Mouse (Mus musculus) G1E-ER4 (cell line): ENCODE measurements around the gene Ap3m1. TPM values are rescaled to one million over a fixed set of nuclear protein-coding genes. Genes with fewer than 3 reads are reported as not detected.

Source experiments
- GATA1 ChIP-seq: IDR thresholded peaks from one replicate; pipeline ENCODE4 v1.8.0; 2012; ENCODE audit warnings: low read length, inconsistent platforms
- polyA plus RNA-seq: library from polyadenylated mRNA; stranded (reverse); fragments of >175 nt; gene quantifications from 2 replicates; pipeline ENCODE4 v1.2.3, GENCODE M21; 2012

Gene Ap3m1
- polyA plus RNA-seq, 1 experiment = 6.0 TPM

DNA sequence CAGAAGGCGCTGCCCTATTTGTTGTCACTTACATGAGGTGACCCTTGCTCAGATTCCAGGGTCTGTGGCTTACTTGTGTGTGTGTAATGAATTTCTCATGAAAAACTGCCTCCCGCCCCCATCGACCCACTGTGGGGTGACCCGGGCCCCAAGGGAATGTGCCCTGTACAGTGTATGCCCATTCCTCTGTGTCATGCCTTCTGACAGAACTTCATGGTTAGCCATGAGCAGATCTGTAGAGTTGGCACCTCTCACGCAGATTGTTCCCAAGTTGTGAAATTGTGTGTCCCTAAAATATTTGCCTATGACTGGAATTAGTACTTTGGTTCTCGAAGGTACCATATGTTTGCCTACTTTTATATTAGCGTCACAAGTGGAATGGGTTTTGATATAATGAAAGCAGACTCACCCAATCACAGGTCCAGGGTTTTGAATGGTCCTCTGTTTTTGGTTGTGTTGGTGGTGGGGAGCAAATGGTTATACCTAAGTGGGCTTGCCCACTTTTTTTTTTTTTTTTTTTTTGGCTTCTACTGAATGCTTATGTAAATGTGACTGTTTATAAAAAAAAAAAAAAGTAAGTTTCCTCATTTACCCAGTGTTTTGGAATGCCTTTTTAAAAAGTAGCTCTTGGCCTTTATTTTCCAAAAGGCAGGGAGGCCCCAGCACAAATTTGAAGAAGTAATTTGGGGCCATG is 24.3 kb upstream of the Ap3m1 start:
- TF ChIP-seq GATA1 = no peak

- TF ChIP-seq GATA1 = no peak
Measured at GRCm38 (mm10) chr14:21075751-21076500, 23.6 kb upstream of the Ap3m1 start.

DNA sequence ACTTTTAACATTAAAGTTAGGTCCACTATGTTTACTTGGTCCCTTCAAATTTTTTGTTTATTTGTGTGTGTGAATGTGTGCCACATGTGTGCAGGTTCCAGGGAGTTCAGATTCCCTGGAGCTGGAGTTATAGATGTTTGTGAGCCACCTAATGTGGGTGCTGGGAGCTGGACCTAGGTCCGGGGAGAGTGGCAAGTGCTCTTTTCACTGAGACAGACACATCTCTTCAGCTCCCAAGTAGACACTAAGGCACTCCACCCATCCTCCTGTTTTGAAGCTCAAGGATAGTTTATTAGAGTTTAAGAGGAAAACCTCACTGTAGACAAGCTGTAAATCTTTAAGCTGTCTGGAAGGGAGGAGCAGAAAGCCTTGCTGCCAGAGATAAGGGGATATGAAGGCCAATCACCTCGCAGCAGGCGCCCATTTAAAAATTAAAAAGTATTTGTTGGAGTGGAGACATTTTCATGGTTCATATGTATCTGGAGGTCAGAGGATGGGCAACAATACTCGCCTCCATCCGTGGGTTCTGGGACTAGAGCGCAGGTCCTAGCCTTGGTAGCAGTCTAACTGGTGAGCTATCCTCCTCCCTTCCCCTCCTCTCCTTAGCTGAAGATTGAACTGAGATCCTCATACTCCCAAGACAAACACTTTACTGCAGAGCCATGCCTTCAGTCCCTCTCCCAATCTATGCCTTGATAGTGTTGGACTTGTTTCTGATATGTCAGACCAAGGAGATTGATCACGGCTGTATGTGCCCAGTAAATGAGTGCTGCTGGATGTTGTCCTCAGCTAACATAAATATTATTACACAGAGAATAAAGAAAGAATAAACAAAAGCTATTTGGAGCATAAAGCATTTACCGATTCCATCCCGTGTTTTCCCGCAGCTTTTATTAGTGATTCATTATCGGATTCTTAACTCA is 22.4 kb upstream of the Ap3m1 start:
- peak; percentile 42 for TF ChIP-seq GATA1

DNA sequence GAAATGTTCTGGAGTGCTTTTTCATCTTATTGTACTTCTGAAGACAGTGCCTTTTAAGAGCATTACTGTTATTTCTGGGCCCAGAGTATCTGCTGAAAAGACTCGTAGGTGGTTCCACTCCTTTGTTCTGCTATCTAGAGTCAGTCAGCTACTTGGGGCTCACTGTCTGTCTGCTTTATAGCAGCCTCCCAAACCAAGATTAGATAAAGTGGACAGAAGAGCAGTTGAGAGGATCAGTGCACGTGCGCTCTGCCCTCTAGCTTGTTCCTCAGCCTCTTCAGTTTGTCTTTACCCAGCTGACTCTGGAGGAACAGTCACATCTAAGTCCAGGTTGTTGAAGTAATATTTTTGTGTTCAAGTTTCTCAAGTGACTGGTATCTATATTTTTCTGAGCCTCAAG is 21.7 kb upstream of the Ap3m1 start:
- peak; percentile 94 for TF ChIP-seq GATA1

GRCm38 (mm10) chr14:21069594-21069993 is 17.3 kb upstream of the Ap3m1 start:
- TF ChIP-seq GATA1 = no peak

- no peak for TF ChIP-seq GATA1
Measured at GRCm38 (mm10) chr14:21065490-21066162, 13.3 kb upstream of the Ap3m1 start.

DNA sequence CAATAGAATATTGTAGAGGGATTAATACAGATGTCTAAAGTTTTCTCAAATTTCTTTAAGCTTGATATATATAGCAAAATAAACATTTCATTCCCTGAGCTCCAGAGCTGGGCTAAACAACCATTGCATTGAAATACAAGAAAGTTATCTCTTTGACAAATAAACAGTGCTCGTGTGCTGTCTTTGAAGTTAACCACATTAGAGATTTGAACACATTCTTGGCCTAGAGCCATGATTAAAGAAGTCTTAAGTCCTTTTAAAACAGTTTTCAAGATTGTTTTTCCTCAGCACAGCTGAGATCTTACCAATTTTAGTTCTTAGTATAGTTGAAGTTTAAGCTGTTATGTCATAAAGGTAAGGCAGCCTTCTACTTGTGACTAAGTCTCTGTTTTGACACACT is 12.0 kb upstream of the Ap3m1 start:
- no peak for TF ChIP-seq GATA1

GRCm38 (mm10) chr14:21062766-21063513 is 10.6 kb upstream of the Ap3m1 start:
- TF ChIP-seq GATA1 = peak; percentile 27

DNA sequence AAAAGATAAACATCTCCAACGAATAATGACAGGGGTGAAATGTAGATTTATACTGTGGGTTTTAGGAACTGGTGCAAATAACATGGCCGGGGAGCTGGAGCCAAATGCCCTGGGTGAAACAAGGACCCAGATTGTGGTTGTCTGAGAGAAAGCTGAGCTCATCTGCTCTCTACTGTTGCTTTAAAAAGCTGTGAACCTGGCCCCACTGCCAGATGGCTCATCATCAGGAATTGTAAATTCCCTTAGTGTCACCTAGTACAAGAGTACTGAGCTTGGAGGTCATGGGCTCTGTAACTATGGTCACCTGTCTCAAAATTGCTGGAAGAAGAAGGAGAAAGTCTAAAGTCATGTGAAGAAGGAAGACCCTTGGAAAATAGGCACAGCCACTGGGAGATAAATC is 6.7 kb upstream of the Ap3m1 start:
- no peak for TF ChIP-seq GATA1

DNA sequence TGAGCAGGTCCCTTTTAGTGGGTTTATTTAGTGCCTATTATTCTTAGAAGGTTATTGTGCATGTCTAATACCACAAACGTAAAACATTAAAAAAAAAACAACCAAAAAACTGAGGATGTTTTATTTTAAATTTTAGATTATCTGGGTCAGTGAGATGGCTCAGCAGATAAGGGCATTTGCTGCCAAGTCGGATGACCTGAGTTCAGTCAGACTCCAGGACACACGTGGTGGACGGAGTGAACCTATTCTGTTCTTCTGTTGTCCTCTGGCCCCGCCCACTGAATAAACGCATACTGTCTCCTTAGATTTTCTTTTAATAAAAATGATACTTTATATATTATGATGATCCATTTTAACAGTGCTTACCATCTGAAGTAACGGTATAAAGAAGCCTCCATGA is 1.3 kb upstream of the Ap3m1 start:
- no peak for TF ChIP-seq GATA1

DNA sequence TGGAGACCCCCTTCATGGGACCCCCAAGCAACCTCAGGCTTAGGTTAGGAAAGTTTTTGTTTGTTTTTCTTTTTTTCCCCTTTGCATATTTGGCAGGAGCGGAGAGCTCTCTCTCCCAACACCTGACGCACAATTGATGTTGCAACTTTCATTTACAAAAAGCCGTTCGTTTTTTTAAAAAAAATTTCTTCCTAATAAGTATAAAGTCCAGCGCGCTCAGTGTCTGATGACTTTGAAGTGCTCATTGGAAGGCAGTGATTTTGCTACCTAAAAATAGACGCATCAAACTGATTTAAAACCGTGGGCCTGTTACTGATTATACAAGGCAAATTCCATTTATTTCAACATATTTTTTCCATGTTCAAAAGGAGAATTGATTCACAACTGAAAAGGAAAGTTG is 843 bp upstream of the Ap3m1 start:
- no peak for TF ChIP-seq GATA1

DNA sequence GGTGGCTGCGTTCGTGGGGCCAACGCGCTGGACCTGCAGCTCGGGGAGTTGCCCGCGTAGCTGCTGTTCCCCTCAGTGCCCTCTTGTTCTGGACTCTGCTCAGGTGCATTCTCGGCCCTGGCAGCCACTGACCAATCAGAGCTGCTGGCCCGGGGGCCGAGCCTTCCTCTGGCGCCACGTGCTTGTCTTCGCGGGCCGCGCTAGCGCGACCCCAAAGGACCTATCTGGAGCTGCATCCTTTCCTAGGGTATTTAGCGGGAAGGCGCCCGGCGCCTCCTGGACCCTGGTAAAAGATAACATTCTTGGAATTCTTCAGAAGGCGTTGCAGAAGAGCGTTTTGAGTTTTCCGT is 448 bp upstream of the Ap3m1 start:
- no peak for TF ChIP-seq GATA1

GRCm38 (mm10) chr14:21051380-21052111 is 762 bp downstream of the Ap3m1 start:
- no peak for TF ChIP-seq GATA1

GRCm38 (mm10) chr14:21050734-21051133 is 1.6 kb downstream of the Ap3m1 start:
- TF ChIP-seq GATA1 = no peak

DNA sequence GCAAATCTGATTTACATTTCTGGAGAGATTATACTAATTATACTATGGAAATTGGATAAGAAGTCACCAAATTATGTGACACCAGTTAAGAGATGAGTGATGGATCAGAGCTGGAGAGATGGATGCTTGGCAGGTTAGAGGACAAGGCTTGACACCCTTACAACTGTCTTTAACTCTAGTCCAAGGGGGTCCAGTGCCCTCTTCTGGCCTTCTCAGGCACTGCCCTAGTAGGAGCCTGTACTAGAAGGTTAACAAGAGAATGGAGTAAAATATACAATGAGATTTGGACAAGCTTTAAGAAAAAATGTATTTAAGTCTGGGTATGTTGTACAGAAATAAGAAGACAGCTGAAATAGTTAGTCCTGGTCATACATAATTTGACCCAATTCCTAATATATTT is 3.4 kb downstream of the Ap3m1 start:
- TF ChIP-seq GATA1 = no peak
